Mouse (Mus musculus): ENCODE data around the gene Tspan4. TPM values are rescaled to one million over a fixed set of nuclear protein-coding genes. Genes with fewer than 3 reads are reported as not detected.
A peak's percentile ranks its signal among the peaks of the same experiment; 100 is the strongest.

Gene Tspan4
- polyA plus RNA-seq, 1 experiment: 0.31 TPM

DNA sequence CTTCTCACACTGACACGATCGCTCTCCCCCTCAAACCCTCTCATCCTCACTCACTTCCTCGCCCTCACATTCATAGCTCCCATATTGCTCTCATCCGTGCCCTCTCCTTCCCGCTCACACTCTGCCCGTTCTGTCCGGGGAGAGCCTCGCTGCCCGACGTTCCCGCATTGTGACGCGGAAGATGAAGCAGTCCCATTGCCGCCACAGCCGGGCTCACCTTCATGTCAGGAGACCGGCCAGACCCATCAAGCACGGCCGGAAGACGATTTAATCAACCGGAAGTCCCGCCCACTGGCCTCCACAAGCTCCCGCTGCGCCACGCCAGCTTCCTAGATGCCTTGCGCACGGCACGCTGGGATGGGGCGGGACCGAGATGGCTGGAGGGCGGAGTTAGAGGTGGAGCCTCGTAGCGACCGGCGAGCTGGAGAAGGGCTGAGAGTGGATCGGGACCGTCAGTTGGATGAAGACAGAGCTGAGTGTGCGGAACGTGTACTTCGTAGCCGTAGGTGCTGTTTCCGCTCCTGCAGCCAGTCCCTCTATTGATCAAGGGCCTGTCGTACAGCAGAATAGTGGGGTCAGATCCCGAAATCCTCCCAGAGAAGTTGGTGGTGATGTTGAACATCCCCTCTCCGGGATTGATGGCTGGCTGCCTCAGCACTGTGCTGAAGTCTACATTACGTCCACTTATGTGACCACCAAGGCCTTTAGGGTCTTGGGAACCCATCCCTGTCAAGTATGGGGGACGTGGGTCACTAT is 64.7 kb downstream of the Tspan4 start, which contains the start of gene Chid1:
TSS of gene Chid1 (minus strand) at position 302 of the 756 bp plus-strand sequence.
- H3K4me3 ChIP-seq (replicated peaks): peak within 1 kb of the TSS; percentile 93
- peaks cover 4% of the 10 kb centered on the region; the same call in 1 of the 2 replicates for H3K27me3 ChIP-seq (ENCODE audit: control insufficient read depth)
- peaks cover 18% of the 10 kb centered on the region for H3K36me3 ChIP-seq (ENCODE audit: control insufficient read depth)
- H3K9me3 ChIP-seq (ENCODE audit: control insufficient read depth, low read length): no peaks in the 10 kb centered on the region
- peaks cover 43% of the 10 kb centered on the region for H3K4me1 ChIP-seq (ENCODE audit: control insufficient read depth)
- TF ChIP-seq GATA1 (IDR thresholded peaks at IDR 0.05; ENCODE audit: low read length): no peak
- no peak for TF ChIP-seq TAL1 (IDR thresholded peaks at IDR 0.05; ENCODE audit: low read length)

DNA sequence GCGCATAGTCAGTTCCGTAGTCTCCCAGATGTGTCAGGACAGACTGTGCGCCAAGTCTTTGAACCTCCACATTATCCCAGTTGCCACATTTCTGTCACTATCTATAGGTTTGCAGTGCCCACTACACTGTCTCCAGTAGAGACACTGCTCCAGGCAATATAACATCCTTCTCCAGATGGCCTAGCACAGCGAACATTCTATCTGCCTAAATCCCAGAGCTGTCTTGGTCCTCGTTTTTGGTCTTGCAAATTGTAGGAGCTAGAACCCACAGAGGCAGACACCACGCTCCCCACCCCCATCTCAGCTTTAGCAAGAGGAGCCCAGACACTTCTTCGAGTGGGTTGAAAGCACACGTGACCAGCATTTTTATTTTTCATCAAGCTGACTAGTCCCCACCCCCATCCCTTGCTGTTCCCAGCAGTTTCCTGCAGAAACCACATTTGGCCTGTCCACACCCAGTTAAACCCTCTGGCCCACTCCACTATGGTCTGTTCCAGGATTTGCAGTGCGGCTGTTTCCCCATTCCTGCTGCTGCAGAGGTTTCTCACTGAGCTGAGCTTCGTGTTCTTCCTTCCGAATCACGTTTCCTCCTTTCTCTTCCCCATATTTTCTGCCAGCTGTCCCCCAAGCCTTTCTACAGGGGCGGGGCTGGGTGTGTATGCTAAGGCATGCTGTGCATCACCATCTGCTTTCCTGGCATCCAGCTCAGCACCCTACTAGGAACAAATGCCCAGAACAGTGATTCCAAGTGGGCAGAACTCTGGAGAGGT is 65.5 kb downstream of the Tspan4 start:
- H3K4me1 ChIP-seq (ENCODE audit: control insufficient read depth): peaks cover 41% of the 10 kb centered on the region

DNA sequence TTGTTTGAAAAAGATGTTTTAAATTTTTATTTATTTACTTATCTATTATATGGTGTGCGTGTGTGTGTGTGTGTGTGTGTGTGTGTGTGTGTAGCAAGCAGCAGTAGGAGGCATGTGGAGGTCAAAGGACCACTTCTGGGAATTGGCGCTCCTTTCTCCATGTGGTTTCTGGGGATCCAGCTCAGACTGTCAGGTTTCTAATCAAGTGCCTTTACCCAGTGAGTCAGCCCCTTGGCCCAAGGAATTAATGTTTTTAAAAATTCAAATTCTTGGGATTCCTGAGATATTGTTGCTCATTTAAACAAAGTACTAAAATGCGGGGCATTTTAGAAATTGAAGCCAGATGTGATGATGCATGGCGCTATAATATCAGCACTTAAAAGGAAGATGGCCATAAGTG is 66.6 kb downstream of the Tspan4 start:
- Histone ChIP-seq H3K4me3 (replicated peaks) (no peak overlapping the region), H3K9me3 (ENCODE audit: control insufficient read depth, low read length) (no peaks in the 10 kb centered on the region), H3K36me3 (ENCODE audit: control insufficient read depth) (peaks cover 11% of the 10 kb centered on the region), H3K4me1 (ENCODE audit: control insufficient read depth) (peaks cover 41% of the 10 kb centered on the region), H3K27me3 (ENCODE audit: control insufficient read depth) (peaks cover 4% of the 10 kb centered on the region; the same call in 1 of the 2 replicates)
- TF ChIP-seq TAL1 (IDR thresholded peaks at IDR 0.05; ENCODE audit: low read length) (no peak), GATA1 (IDR thresholded peaks at IDR 0.05; ENCODE audit: low read length) (no peak)

More for the DNA sequence above, 65.5 kb downstream of the Tspan4 start:
- Histone ChIP-seq H3K27me3 (ENCODE audit: control insufficient read depth) (peaks cover 4% of the 10 kb centered on the region; the same call in 1 of the 2 replicates), H3K9me3 (ENCODE audit: control insufficient read depth, low read length) (no peaks in the 10 kb centered on the region), H3K4me3 (replicated peaks) (peak overlapping the region; percentile 93), H3K36me3 (ENCODE audit: control insufficient read depth) (peaks cover 16% of the 10 kb centered on the region)
- TF ChIP-seq GATA1 (IDR thresholded peaks at IDR 0.05; ENCODE audit: low read length) (no peak), TAL1 (IDR thresholded peaks at IDR 0.05; ENCODE audit: low read length) (no peak)

DNA sequence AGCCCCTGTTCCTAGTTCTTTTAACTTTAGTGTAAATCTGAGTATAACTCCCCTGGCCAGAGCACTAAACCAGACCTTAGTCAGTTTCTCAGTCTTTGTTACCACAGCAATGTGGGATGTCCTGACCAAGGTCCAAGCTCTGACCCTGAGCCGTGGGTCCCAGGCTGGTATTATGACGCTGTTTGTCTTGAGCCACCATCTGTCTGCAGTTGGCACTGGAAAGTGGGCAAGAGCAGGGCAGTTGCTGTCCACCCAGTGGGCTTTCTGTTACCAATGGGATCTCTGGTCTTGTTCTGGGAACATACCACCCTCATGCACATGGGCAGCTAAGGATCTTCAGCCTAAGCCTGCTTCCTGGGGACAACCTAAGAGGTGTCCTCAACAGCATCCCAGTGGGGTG is 67.5 kb downstream of the Tspan4 start:
- TF ChIP-seq TAL1 (IDR thresholded peaks at IDR 0.05; ENCODE audit: low read length): no peak
- no peak for TF ChIP-seq GATA1 (IDR thresholded peaks at IDR 0.05; ENCODE audit: low read length)
- Histone ChIP-seq H3K4me3 (replicated peaks) (no peak overlapping the region), H3K36me3 (ENCODE audit: control insufficient read depth) (peaks cover 10% of the 10 kb centered on the region), H3K9me3 (ENCODE audit: control insufficient read depth, low read length) (no peaks in the 10 kb centered on the region), H3K27me3 (ENCODE audit: control insufficient read depth) (peaks cover 4% of the 10 kb centered on the region; the same call in 1 of the 2 replicates), H3K4me1 (ENCODE audit: control insufficient read depth) (peaks cover 41% of the 10 kb centered on the region)

Other genes with a start within 250 kb of the Tspan4 start
- 19.7 and 20.3 TPM in 2 replicates for gene Phrf1, start 246.5 kb upstream of the Tspan4 start, polyA plus RNA-seq (2012)
- gene Irf7, start 208.8 kb upstream of the Tspan4 start, polyA plus RNA-seq (2012): 2.2 and 2.9 TPM in 2 replicates
- not detected in 2 replicates for gene Cdhr5, start 198.5 kb upstream of the Tspan4 start, polyA plus RNA-seq (2012)
- not detected in 2 replicates for gene Sct, start 196.1 kb upstream of the Tspan4 start, polyA plus RNA-seq (2012)
- not detected in 2 replicates for gene Drd4, start 183.2 kb upstream of the Tspan4 start, polyA plus RNA-seq (2012)
- gene Deaf1, start 147.6 kb upstream of the Tspan4 start, polyA plus RNA-seq (2012): 7.6 and 8.1 TPM in 2 replicates
- 4.6 TPM in 2 replicates for gene Tmem80, start 147.5 kb upstream of the Tspan4 start, polyA plus RNA-seq (2012)
- gene Eps8l2, start 136.4 kb upstream of the Tspan4 start, polyA plus RNA-seq (2012): 0.05 and 0.09 TPM in 2 replicates
- gene Taldo1, start 83.0 kb upstream of the Tspan4 start, polyA plus RNA-seq (2012): 53.1 and 91.9 TPM in 2 replicates
- gene Gatd1, start 61.1 kb upstream of the Tspan4 start, polyA plus RNA-seq (2012): 0.16 and 0.42 TPM in 2 replicates
- gene Cend1, start 45.7 kb upstream of the Tspan4 start, polyA plus RNA-seq (2012): not detected in 2 replicates
- gene Slc25a22, start 37.3 kb upstream of the Tspan4 start, polyA plus RNA-seq (2012): 0.70 and 0.97 TPM in 2 replicates
- 5.6 and 9.3 TPM in 2 replicates for gene Pidd1, start 31.2 kb upstream of the Tspan4 start, polyA plus RNA-seq (2012)
- gene Rplp2, start 27.9 kb upstream of the Tspan4 start, polyA plus RNA-seq (2012): 584 and 1,051 TPM in 2 replicates
- gene Pnpla2, start 20.0 kb upstream of the Tspan4 start, polyA plus RNA-seq (2012): 3.0 and 3.4 TPM in 2 replicates
- gene Cracr2b, start 14.1 kb upstream of the Tspan4 start, polyA plus RNA-seq (2012): 0.06 and 0.12 TPM in 2 replicates
- 1.0 and 1.1 TPM in 2 replicates for gene Cd151, start 7.8 kb upstream of the Tspan4 start, polyA plus RNA-seq (2012)
- 15.4 and 17.1 TPM in 2 replicates for gene Polr2l, start 108 bp upstream of the Tspan4 start, polyA plus RNA-seq (2012)
- 1.7 and 2.6 TPM in 2 replicates for gene Chid1, start 64.6 kb downstream of the Tspan4 start, polyA plus RNA-seq (2012)
- gene Ap2a2, start 86.9 kb downstream of the Tspan4 start, polyA plus RNA-seq (2012): 8.6 and 9.2 TPM in 2 replicates
- gene Muc6, start 180.1 kb downstream of the Tspan4 start, polyA plus RNA-seq (2012): 0.47 and 0.57 TPM in 2 replicates
- gene Muc2, start 215.1 kb downstream of the Tspan4 start, polyA plus RNA-seq (2012): 0.06 and 0.08 TPM in 2 replicates